Mouse (Mus musculus) adrenal gland, adult (tissue): Measurements from ENCODE around the gene F2rl2.

Source experiments
- DNase-seq, 2 experiments: peaks; one replicate each; pipeline ENCODE4 v3.0.0; 2022 to 2023; ENCODE audit warnings: low spot score in 1 of 2; ENCODE audit not compliant: inconsistent age in 2 of 2

Gene F2rl2

DNA sequence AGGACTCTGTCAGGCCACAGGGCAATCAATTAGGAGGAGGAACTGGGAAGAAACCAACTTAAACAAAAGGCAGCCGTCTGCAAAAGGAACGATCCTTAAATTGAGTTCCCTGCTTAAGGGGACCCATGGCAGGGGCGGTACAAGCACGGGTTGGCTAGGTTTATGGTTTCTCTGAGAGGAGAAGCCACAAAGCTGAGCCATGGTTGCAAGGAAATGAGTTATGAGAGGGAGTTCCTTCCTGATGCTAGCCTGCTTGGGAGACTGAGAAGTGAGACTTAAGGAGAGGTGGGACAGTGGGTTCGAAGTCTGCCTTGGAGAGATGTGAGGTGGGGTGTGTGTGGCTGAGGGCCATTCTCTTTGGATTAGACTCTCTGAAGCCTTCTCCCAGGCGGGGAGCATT lies 1.2 kb downstream of the F2rl2 start:
- no peak for DNase-seq

DNA sequence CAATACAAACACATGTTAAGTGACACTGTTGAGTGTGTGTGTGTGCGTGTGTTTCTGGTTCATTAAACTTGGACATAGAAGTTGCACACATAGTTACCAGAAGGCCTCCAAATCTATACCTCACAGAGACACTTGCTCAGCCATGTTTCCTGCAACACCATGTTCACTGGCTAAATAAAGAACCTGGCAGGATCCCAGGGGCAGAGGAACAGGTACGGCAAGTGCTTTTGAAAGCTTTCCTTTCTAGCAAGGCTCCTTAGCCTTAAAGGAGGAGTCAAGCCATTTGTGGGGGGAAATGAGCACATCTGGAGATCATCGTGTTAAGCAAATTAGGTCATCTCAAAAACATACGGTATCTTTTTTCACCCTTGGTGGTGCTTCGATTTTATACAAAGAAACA lies 6.7 kb downstream of the F2rl2 start:
- DNase-seq: no peak

DNA sequence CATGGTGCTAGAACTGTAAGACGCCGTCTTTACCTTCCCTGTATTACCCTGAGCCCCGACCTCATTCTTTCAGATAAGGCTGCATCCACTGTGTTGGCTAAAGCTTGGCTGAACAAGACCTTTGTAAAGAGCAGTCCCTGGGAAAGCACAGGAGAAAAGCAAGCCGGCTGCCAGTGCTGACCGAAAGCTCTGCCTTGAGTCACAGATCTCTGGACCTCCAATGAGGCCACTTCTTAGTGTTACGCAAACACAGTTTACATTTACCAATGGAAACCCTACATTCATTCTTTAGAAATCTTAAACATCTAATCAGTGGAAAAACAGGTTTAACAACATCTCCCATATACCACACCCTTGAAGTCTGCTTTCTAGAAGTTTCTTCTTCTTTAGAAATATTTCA lies 8.9 kb downstream of the F2rl2 start:
- DNase-seq: no peak

DNA sequence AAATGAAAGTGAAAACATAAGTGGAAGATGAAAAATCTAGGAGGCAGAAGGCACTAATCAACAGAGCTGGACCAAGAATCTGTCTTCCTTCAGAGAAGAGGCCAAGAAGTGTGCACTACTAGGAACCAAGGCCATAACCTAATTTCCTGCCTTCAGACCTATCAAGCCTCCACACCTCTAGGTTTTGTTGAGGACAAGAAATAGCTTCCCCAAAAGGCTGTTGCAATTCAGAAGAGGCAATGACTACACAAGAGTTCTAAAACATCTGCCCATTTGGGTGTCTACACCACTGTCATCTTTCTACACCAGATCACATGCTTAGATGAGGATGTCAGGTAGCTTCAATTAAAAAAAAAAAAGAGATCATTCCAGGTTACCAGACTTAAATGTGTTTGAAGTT lies 15.4 kb downstream of the F2rl2 start:
- DNase-seq: no peak

DNA sequence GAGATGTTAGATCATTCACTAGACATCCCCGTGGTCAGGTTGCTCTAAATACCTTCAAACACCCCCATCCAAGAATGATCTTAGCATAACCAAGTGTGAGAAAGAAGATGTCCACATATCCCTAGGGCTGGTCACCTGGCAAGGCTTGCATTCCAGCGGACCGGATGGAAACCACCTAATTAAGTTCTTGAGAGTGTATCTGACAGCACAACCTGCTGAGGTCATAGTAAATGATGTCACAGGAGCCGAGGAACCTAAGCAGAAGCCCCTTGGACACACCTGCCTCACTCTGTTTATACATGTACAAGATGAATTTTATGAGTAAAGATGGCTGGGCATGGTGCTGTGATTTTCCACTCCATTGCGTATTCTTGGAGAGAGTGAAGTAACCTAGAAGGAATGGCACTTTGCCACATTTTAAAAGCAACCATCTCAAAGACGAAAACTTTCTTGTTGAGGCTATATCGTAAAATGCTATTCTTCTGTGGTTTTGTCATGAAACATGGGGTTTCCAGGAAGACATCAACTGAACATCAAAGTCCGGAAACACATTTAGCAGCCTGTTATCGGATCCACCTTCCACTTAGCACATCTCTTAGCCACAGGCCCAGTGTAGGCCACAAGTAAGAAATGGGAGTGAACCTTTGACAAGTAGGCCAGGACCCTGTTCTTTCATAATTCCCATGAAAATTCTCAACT lies 16.1 kb downstream of the F2rl2 start:
- DNase-seq: no peak

DNA sequence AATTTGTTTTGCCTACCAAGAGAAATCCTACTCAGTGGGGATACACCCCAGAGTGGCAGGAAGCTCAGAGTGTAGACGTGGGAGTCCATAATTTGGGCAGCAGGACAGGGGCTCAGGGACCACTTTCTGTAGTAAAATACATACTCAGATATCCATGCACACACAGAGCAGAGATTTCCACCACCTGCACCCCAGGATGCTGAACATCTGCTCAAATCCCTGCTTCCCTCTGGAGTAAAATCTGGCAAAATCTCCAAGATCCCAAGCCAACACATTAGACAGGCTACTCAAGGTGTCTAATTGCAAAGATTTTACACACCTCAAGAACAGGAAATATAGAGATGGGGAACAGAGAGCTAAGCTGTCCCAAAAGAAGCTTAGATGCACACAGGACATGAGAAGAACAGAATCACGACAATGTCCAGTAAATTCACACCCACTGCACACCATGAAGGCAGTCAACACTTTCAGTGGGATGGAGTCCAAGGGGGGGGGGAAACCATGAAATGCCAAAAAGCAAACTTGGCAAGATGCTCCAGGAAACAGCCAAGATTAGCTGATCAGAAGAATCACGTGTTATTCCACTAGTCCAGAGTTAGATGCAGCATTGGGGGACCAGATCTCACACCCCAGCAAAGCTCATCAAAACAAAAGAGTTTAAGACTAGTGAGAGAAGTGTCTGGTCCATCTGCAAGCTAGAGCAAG lies 17.8 kb downstream of the F2rl2 start:
- no peak for DNase-seq

DNA sequence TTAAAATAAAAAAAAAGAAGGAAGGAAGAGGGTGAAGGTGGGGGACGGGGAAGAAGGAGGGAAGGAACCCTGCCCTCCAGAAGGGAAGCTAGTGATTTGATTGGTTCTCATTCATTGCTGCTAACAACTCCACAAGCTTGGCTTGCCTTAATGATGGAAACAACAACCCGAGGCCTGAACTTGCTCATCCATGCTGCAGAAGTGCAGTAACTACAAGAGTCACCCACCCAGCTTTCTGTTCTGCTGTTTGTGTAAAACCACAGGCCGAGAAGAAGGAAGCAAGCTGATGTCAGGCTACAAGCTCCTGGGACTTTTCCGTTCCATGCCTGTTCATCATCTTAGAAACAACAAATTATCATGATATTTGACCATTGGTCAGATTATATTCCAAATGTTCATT lies 18.7 kb downstream of the F2rl2 start:
- DNase-seq: no peak

DNA sequence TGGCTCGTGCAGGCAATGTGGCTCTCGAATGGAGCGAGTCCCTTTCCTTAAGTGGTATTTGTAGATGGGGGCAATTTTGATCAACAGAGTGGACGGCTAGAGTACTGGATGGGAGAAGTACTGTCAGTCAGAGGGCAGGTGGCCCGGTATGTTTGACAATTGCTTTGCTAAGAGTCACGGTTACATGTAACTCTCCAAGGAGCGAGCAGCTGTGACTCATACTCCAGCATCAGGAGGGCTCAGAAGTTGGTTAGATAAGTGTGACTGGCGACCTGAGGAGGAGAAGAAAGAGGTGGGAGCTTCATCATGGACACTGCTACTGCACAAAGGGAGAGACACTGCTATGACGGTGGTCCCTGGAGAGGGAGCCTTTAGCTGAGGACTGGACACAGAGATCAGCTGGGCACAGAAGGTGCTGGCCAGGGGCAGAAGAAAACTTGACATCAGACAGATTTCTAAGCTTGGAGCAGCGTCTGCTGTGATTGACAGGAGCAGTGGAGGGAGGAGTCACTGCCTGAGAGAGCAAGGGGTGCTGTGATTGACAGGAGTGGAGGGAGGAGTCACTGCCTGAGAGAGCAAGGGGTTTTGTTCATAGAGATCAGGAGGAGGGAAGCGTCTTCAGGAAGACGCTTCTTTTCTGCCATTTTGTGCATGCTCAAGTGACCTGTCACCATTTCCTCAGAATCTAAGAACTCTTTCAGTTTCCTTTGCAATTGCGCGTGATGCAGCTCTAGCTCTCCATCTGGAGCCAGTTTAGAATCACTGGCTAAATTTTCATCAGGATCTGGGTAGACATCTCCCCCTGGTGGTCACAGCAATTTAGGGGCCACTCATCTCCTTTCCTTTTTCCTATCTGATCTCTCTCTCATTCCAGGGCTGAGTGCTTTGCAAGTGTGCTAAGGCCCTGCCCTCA lies 22.9 kb downstream of the F2rl2 start:
- DNase-seq: peak; percentile 69 to 90

DNA sequence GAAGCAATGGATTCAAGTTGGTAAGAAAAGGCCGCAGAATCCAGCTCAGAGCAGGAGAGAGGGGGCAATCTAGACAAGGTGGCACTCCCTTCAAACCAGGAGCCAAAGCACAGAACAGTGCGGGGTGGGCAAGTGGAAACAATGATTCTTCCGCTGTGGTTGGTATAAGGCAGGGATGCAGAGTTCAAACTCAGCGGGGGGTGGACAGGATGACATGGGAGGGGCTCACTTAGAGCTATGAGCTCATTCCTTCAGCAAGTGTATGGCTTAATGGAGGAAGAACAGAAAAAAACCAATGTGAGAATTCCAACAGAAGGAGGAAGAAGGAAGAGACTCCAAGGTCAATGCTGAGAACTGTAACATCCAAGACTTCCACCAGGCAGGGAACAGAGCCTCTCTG lies 33.8 kb downstream of the F2rl2 start:
- no peak for DNase-seq

DNA sequence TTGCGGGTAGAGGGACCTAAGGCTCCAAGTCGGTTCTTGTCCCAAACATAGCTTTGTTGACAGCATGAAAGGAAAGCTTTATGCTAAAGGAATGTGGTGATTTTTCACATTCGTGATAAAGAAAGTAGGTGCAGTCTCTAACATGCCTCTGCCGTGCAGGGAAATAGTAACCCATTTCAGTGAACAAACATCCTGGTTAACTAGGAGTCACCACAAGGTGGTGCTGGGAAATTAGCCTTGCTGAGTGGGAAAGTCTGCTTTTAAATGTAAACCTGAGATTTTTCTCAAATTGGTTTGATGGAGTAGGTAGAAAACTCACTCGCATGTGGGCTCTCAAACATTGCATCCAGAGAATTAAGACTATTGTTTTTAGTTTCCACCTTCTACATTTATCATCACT lies 43.0 kb downstream of the F2rl2 start:
- peak in 1 of 2 experiments; percentile 68 for DNase-seq

DNA sequence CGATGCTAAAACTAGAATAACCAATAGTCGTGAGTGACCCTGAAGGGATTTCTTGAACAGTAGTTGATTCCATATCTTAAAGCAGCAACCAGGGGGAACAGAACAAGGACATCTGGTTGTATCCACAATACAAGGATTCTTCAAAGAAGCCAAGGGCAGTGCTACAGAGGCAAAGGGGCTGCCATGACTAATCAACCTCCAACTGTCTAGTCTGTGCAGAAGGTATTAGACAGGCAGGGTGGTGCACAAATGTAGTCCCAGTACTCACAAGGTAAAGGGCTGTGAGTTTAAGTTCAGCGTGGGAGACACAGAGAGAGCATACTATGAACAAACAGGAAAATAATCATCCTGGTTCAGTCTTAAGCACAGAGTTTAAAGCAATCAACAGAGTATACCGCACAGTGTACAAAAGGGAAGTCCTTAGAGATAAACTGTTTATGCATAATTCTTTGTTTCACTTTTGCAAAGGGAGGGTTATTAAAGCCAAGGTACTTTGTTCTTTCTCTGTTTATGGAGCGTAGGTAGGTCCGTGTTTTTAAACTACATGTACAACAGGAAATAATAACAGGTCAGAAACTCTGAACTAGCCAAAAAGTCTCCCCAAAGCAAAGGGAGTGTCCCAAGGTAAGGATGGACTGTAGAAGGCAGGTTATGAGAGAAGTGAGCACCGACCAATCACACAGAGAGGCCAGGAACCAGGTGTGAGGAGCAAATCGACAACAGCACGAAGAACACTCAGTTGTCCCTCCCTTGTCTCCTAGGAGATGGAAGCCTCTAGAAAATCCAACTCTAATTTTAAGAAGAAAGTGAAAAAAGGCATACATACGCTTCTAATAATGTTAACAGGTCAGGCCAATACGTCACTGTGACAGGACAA lies 45.4 kb downstream of the F2rl2 start:
- peak in 1 of 2 experiments; percentile 55 for DNase-seq

DNA sequence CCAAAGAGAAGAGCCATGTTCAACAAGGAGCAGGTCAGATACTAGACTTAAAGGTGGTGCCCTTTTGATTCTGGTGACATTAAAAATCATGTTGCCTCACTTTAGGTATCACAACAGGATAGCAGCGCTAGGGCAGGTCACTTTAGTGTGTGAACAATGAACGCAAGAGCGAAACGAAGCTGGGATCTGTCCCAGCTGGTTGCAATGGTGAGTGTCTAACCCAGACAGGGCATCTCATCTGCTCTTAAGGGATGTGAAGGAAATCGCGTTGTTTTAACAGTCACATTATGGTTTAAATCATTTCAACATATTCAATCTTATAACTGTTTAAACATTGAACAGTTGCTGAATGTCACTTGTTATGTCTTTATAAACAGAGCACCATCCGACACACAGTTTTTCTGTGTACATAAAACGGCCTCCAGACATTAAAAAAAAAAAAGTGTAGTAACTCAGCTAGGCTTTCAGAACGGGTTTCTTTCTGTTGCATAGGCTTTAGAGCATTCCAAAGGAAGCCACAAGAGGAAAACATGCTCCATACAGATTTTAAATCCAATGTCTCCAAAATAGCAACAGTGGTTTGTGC lies 46.3 kb downstream of the F2rl2 start:
- DNase-seq: no peak

DNA sequence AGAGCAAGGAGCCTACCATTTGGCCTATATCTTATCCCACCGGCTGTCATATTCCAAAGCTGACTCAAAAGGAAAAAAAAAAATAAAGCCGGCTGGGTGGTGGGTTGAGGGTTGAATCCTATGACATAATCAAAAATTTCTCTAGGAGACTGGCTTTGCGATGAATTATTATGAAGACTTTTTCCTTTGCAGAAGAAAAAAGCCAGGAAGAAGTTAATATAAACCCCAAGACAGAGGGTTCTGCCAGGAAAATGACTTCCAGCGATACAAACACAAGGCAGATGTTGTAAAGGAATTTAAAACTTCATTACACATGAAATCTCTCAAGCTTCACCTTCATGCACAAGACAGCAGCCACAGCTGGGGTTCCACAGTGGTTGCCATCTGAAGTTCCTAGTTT lies 48.8 kb downstream of the F2rl2 start:
- DNase-seq: no peak

DNA sequence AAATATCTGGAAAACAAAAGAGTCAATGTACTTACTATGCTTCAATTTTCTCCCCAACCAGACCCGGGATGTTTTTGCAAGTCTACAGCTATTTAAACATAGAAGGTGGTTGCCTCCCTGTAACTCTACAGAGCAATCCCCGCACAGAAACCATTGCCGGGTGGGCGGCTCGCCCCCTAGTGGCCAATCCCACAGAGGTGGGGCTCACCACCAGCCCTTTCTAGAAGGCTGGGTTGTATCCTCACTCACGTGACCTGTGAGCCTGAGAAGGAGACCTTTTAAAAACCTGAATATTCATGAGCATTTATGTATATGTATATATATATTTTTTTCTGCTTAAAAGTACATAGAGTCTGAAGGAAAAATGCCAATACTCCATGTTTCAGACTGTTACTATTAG lies 49.9 kb downstream of the F2rl2 start:
- peak; percentile 59 to 81 for DNase-seq

DNA sequence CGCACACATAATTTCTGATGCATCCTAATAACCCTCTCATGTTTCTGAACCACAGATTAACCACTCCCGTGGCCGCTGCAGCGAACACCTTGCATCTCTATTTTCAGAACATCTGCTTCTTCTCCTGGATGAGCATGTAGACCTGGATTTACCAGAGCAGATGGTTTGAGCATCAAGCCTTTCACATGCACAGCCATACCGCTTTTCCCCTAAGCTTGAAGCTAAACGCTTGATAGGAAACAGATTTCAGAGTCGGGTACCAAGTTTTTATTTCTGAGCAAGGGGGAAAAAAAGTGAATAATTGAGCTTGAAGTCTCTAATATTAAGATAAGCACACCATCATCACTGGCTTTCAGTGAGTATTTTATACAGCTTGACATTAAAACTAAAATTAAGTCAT lies 50.4 kb downstream of the F2rl2 start:
- DNase-seq: no peak

DNA sequence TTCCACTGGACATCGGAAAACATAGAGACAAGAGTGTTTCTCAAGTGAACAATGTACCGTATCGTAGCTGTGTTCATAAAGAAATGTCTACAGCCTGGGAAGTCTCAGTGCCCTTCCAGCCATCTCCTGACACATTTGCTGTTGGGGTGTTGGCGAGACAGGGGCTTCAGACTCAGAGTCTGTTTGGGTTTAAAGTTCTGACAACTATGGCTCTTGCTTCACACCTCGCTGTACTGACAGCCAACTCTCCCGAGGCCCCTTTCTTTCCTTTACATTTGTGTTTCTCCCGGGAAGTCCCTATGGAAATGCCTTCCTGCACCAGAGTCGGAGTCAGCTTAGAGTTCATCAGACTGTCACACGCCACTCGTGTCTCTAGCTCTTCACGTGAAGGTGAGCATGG lies 50.9 kb downstream of the F2rl2 start:
- DNase-seq: no peak
